Mouse (Mus musculus): ENCODE measurements around the gene Pramel7.

DNA sequence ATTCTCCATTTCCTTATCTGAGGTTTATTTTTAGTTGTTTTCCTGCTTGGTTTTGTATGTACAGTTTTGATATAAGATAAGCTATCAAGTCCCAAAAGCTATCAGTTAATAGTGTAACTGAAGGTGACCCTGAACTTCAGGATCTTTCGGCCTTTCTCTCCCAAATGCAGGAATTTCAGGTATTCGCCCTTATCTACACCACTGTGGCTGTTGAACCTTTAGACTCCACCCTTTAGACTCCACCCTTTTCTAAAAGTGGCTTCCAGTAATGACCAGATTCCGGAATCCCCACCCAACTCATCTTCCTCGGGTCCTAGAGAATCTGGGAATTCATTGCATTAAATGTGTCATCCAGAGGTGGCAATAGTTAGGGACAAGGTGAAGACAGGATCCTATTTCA, 15.7 kb downstream of the Pramel7 start:
- no peak for TF ChIP-seq HCFC1 (IDR thresholded peaks at IDR 0.05; ENCODE audit: borderline replicate concordance, insufficient read depth, low read length)
- no peak for TF ChIP-seq ZC3H11A (IDR thresholded peaks at IDR 0.05; ENCODE audit: borderline replicate concordance, low read depth, low read length)
- TF ChIP-seq ZNF384 (IDR thresholded peaks at IDR 0.05; ENCODE audit: low read depth, low read length) = no peak

Data from ES-E14 (cell line).